Mouse (Mus musculus): ENCODE data around the gene Xxylt1.

- TF ChIP-seq POLR2A (IDR thresholded peaks at IDR 0.05; ENCODE audit: insufficient read depth, low read depth, low read length) (peak; percentile 19; the same call in 1 of the 2 replicates), EP300 (IDR thresholded peaks at IDR 0.05; ENCODE audit: insufficient read depth, low read depth, low read length) (peak; percentile 84; the same call in 1 of the 2 replicates), CTCF (IDR thresholded peaks at IDR 0.05) (no peak)
Observed at GRCm38 (mm10) chr16:30992568-30992967, 88.7 kb downstream of the Xxylt1 start.

All from heart, adult 2 months (tissue).